Mouse (Mus musculus) cerebellum, postnatal 36 days (tissue): ENCODE results near the gene Glis3.

Experiments
- DNase-seq, 2 experiments: peaks; one replicate each; pipeline ENCODE4 v3.0.0; 2021 to 2022; ENCODE audit warnings: mixed read lengths in 2 of 2

Glis3 gene

DNA sequence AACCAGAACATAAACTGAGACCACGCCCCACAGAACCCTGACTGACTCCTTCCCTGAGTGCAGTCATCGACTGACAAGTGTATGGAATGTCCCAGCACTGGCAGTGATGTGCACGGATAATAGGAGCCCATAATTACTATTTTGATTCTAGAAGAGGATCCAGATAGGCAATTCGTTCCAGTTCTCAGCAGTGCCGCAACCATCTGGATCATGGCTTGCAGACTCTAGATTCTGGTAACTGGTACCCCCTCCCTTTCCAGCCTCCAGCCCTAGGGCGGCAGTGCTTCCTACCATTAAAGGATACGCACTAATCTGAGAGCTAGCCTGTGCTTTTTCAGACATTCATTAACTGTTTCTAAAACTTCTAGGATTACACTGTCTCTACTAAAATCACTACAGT lies 24.7 kb downstream of the Glis3 start:
- DNase-seq: no peak

DNA sequence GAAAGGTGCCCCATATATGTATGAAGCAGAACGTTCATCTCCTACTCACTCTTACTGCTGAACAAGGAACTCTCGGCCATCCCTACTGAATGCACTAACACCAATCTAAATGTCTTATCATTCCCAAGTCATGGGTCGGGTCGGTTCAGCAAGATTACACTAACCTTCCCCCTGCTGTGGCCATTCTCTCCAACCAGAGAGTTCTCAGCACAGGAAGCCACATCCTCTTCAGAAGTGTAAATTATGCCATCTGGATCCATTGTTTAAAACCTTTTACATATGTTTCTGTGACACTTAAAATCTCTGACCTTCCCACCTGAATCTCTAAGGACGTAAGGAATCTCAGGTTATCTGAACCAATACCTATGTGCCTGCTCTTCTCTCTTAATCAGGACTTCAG lies 29.0 kb downstream of the Glis3 start:
- no peak for DNase-seq

DNA sequence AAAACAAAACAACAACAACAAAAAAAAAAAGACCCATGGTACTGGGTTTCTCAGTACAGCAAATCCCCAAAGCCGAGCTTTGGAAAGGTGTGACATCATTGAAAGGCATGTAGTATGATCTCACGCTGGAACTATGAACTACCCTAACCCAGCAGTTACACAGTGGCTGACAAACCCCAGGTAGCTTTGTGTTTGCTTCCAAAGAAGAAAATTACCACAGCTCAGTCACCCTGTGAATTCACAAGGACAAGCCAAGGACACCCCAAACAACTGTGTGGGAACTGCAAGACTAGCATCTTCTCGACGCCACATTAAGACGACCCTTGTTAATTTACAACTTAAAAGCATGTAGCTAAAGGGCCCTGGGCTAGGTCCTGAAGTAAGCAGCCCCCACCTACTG lies 30.4 kb downstream of the Glis3 start:
- no peak for DNase-seq

DNA sequence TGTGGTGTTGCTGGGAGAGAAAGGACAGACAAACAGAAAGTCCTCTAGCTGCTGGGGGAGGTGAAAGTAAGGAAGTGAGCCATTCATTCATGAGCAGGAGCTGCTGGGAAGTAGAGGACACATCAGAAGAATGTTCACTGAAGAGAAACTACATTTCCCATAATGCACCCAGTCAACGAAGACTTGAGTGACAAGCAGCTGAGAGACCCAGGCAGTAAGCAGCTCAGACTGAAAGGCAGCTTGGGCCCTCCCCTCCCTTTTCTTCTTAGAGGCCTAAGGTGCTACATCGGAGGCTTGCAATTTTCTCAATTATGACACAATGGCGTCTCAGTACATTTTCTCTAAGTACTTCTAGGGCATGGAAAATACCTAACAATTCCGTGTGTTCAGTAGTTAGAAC lies 31.0 kb downstream of the Glis3 start:
- DNase-seq: no peak

DNA sequence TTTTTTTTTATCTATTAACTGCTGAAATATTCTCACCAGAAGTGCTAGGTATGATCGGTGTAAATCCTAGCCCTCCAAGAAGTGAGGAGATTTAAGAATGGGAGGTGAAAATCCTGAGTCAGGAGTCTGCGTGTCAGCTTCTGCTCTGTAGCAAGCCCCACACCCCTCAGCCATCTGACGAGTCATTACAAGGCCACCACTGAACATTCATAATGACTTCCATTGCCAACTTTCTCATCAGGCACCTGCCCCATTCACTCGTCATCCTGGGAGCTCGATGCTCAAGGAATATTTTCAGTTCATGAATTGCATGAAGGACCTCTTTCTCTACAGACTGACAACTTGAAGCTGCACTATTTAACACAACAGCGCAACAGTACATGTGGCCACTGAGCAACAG lies 32.5 kb downstream of the Glis3 start:
- DNase-seq: no peak

DNA sequence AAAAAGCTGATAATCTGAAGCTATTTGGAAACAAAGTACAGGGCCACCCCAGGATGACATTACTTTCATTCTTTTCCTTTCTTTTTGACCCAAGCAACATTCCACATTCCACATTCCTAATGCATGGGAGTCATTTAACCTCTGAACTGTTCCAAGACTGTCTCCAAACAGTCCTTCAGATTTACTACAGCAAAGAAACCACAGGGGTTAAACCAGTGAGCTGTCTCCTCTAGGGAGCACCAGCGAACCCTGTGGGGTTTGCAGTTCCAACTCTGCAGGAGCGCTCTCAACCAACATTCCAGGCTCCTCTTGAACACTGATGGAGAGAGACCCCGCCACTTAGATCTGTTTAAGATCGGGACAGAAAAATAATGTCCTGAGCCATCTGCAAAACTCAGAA lies 33.6 kb downstream of the Glis3 start:
- no peak for DNase-seq

DNA sequence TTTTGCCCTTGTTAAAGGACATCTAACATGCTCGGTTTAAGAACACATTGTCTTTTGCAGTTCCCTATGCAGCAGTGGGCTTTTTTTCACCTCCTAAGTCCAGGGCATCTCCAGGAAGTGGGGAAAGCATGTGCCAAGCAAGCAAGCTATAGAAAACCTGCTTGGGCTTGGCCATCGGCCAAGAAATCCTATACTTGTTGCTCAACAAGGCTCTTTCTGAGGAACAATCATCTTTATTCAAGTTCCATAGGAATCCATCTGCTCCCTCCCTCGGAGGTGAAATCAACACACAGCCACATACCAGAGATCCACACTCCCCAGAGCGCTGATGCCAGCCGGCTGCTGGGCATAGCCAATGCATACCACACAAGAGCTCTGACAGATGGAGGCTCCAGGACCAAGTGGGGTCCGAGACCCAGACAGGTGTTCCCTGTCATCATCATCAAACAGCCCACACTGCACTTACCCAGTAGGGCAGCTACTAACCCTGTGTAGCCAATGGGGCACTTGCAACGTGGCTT lies 39.0 kb downstream of the Glis3 start:
- no peak for DNase-seq

DNA sequence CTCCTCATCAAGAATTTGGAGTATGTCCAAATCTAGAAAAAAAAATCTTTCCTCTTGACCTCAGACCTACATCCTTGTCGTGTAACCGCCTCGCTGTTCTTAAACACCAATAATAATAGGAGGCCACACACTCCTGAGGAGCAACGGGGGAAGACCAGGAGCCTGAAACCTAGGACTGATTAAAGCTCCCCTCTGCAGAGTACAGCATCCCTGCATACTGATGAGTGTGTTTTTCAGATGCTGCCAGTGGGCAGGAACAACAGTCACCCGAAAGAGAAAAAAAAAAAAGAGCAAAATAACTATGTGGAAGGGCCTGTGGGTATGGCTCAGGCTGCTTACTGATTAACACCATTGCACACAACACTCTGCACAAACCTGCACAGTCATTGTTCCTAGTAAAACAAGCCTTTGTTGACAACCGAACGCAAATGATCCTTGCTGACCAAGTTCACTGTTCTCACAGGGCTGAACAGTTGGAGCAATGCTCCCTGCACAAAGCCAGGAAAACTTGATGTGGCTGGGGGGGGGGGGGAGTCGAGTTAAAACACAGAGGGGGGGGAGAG lies 43.8 kb downstream of the Glis3 start:
- no peak for DNase-seq

DNA sequence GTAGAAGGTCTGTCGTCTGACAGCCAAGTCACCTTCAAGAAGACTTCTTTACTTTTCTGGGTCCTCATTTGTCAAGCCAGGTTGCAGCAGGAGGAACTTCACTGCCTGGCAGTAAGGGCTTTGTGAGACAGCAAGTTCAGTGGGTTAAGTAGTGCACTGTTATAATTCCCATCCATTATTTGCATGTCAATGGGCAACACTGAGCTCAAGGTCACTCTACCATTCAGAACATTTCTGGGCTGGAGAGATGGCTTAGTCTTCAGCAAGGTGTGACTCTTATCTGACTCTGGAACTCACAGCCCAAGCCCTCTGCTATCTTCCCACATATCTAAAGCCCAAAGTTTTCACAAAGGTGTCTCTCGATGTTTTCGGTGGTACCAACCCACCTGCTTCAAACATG lies 44.9 kb downstream of the Glis3 start:
- DNase-seq: no peak

DNA sequence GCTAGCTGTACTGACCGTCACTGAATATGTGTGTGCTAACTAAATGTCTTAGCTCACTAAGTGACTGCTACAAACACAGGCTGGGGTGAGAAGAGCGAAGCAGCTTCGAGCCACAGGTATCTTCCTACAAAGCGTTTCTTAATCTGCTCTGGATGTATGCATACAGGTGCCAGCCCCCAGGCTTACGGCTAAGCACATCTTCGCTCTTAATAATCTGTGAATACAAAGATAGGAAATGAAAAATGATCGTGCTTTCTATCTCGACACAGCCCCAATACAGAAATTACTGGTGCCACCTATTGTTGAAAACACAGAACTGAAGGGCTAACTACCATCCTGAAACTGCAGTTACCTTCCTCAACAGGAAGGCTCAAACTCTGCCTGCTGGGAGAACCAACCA lies 51.5 kb downstream of the Glis3 start:
- peak in 1 of 2 experiments; percentile 5 for DNase-seq

DNA sequence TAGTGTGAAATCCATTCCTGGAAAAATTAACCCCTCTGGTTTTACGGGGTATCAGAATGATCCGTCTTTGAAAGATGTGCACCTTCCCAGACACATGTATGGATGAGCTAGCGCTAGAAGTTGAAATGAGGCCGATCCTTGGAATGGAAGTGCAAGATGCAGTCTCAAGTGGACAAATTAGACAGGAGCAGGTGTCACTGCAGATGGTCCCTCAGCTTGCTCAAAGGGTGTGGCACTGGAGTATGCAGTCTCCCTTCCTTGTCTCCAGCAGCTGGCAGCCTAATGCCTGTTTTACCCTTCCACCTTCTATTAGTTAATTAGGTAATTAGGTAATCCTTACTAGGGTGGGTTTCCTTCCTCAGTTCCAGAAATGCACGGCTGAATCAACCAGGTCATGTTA lies 53.7 kb downstream of the Glis3 start:
- no peak for DNase-seq

DNA sequence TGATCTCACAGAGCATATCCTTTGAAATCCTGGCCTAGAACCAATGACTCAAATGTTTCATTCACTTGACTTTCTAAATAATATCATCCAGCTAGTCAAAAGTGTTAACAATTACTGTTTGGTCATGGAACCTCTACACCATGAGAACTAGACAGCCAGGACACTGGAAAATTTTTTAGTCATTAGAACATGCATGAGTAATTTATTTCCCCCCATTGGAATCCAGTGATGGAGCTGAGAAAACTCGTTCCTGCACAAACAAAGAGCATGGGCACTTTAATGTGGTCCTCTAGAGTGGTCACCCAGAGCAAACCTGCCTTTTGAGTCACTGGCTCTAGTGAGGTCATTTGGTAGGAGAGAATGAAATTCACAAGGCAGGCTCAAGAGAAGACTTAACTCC lies 55.3 kb downstream of the Glis3 start:
- DNase-seq: no peak

DNA sequence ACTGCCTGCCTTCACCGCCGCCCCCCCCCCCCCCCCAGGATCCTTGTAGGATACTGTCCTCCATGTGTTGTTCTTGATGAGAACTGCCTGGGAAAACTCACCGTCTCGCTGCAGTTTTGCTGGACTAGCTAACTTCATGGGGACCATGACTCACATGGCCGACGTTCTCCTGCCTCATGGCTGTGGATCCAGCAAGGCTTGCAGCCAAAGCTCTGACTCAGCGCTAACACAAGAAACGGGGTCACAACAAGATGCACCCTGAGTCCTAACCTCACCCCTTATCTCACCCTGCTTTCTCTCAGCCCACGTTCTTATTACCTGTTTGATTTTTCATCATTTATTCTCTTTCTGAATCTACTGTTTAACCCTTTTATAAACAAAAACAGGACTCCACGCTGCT lies 56.2 kb downstream of the Glis3 start:
- no peak for DNase-seq

DNA sequence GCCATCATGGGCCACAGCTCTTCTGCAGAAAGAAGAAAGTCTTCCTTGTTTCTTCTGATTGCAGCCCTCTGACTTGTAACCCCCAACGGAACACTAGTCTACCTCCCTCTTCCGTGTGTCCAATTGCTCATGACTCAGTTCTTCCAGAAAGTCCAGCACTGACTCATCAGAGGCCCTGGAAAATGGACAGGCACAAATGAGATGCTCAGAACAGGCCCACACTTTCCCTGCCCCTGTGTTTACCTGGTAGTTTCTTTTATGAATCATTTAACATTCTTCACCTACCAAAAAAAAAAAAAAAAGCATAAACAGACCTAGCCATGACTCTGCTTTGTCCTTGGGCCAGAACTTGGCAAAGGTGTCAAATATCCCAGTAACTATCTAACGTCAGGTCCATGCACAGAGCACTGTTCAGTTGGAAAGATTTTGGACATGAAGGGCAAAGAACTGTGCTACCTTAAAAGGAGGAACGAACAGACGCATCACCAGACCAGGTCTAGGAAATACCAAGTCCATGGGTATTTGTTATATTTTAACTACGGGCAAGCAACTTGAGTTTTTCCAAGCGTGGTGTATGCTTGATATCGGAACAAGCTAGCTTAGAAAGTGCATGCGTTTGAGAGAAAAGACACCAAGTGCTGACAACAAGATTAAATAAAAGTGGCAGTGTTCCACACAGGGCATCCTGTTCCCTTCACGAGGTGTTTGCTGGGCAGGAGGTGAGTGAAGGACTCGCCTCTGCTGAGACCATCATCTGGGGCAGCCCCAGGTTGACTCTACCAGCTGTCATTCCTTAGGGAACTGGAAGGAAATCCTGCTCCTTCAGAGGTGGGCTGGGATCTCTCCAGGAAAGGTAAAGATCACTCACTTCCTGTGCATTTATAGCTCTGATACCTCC lies 58.0 kb downstream of the Glis3 start:
- DNase-seq: no peak

DNA sequence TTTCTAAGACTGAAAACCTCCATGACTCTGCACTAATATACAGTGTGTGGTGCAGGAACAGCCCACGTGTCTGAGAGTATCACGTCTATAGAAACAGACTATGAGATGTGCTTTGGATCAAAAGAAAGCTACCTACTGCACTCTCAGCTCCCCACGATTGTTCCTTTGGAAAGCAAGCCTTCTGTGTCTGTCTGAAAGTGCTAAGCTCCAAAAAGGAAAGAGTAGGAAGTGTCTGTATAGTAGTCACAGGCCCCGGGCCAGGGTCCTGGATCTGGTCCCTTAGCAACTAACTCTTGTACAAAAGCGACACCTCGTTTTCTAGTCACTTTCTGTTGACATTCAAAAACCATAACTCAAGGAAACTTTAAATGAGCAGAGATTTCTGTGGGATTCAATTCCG lies 62.1 kb downstream of the Glis3 start:
- no peak for DNase-seq

DNA sequence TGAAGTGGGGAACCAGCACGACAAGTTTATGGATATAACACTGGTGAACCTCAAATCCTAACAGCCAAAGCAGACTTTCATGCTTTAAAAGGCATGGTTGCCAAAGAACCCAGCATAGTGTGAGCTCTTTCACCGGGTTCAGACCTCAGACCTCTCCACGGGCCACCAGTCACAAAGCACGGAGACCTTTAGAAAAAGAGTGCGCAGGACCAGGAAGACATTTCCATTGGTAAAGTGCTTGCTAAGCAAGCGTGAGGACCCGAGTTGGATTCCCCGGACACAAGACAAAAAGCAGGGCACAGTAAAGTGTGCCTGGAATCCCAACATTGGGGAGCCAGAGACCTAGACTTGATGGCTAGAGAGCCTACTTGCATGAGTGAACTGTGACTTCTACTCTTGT lies 62.7 kb downstream of the Glis3 start:
- DNase-seq: no peak

DNA sequence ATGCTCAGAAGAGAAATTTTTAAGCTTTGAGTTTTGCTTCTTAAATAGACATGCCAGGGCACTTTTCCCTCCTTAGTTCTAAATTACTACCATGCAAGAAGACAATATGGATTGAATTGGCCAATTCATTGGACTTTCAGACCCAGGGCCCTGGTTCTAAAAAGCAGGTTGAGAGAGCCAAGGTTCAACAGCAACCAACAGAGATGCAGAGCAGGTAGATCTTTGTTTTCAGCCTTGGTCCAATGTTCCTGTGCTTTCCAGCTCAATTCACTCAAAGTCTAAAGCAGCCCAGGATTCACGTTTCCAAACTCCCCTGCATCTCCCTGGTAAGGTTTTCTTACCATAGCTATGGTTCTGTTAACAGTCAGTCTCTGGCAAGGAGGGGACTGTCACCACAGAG lies 63.4 kb downstream of the Glis3 start:
- no peak for DNase-seq

DNA sequence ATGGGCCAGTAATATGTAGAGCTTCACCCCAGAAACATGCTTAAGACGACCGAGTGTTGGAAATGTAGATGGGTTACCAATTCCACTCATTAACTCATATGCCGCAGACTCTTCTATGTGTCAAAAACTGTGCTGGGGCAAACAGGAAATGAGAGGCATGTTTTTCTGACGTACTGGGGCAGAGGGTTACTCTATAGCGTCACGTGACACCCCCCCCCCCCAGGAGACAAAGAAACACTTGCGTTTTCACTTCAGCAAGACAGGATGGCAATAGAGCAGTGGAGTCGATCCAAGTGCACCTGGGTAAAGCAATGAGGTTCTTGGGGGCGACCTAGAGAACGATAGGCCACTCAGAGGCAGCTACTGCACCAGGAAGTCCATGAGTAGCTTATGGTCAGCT lies 67.6 kb downstream of the Glis3 start:
- no peak for DNase-seq

DNA sequence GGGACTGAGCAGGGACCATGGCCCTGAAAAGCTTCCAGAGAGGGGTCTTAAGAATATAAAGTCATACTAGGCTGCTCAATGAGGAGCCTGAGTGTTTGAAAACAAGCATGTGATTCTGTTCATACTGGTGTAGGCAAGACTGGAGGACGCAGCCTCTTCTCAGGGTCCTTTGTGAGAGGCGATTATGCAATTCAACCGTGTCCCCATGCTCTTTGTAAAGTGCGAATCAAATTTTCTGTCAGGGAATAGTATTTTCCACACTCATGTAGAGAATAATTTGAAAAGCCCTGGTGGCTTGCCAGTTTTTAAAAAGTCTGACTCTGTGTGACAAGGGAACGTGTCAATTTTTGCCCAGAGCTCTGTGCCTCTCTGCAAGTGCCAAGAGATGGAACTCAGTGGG lies 71.1 kb downstream of the Glis3 start:
- no peak for DNase-seq

DNA sequence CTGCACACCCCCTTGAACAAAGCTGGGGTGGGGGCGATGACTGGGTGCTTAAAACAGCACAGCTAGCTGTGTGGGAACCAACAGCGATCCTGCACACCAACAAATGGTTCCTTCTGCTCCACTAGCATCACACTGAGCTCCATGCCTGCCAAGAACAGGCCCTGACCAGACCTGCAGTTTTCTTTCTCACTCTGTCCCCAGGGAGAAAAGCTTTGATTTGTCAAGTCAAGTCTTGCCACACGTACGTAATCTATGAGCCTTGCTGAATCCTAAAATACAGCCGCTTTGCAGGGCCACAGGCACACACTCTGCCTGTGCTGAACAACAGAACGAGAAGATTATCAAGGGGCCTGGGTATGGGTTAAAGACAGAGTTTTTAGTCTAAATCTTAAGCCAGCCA lies 71.6 kb downstream of the Glis3 start:
- no peak for DNase-seq

DNA sequence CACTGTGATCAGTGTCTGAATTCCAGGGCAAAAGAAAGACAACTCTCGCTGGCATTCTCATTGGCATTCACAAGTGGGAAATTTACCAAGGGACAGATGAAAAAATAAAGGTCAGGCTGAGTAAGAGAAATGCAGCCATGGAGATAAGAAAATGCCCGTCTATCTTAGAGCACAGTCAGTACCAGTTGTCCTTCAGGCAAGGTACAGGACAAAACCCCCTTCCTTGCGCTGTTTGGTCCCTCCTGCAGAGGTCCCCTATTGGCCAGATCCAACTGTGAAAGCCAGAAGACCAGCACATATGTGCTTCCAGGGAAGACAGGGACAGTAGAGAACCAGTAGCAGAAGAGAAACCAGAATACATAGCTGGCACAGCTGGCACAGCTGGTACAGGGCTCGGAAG lies 79.0 kb downstream of the Glis3 start:
- no peak for DNase-seq

DNA sequence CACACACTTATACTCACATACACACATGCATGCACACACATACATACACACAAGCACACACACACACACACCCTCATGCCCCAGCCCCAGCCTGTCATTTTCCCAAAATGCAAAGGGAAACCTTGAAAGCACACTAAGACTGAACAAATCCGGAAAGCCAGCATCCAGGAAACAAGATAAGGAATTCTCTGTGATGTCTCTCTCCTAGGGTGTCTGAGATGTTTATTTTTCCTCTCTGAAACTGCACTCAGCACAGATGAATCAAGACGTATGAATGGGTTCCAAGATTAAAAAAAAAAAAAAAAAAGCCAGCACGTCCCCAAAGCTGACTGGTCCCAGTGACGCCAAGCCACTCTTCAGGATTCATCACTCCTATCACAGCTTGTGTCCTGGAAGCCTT lies 85.7 kb downstream of the Glis3 start:
- no peak for DNase-seq

DNA sequence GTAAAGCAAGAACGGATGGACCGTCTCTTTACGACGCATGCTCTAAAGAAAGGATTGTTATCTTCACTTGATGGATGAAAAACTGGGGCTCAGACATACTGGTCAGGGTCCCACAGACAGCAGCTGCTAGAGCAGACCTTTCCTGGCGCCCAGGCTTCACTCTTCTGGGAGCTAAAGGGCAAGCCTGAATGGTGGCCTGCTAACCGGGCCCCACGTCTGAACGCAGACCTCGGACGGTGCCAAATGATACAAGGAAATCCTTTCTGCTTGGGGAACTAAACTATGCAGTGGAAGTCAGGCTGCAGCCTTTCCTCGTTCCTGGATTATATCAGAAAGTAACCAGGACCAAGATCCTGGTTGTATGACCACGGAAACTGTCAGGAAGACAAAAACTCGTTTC lies 86.9 kb downstream of the Glis3 start:
- no peak for DNase-seq

DNA sequence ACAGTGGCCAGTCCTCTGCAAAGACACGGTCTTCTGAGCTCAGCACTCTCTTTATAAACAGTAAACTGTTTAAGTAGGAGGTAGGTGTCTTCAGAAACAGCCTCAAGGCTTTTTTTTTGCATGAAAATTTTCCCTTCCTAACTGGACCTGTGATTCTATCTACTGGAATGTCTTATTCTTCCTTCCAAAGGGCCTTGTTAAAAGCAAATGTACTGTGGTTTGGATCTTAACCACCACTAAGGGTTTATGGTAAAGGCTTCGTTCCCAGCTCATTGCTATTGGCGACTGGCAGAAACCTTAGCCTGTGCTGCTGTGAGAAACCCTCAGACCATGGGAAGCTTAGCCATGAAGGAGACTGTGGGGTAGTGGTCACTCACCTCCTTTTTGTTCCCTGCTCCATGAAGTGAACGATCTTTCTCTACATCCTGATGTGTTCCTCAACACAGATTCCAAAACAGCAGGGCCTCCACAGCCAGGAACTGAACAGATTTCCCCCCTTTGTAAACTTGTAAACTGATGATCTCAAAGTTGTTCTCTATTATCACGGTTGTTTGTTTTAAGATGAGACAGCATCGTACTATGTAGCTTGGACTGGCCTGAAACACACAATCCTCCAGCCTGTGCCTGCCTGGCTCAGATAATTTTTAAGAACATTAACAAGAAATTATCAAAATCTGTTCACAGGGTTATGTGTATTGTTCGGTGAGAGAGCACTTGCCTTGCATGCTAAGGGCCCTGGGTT lies 88.0 kb downstream of the Glis3 start:
- DNase-seq: no peak
